ENCODE assay signal across 9 mouse cellular contexts in the genomic region with DNA sequence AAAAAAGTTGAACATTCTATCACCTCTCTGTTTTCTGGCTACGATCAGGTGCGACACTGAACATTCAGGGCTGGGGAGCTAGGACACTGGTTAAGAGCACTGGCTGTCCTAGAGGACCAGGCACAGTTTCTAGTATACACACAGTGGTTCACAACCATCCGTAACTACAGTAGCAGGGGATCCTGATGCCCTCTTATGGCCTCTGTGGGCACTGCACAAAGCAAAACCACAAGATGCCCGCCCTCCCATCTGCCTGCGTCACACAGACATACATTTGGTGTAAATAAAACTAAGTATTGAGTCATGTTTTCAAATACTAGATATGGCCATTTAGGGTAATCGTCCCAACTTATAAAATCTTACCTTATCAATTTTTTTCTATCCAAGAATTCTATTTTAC. TPM values are rescaled to one million over a fixed set of nuclear protein-coding genes. Genes with fewer than 3 reads are reported as not detected.
DNase-seq lines count a peak whose midpoint lies in the region; ATAC-seq lines count a peak whose summit lies in the region.
"Had no signal": no experiment of that assay in that cellular context is flagged by ENCODE, and none has a peak within 500 bp of the region (broad histone marks: within the 10 kb centered on the region; RNA-seq: fewer than 3 reads in every experiment).

No protein-coding gene starts in this region.

- peak; percentile 48 for DNase-seq in thymus, postnatal 14 days
- DNase-seq in thymus, postnatal 0 days (ENCODE audit: low spot score): no peak
- DNase-seq in right cerebral cortex, adult 18-20 months: no peak
- no peak for DNase-seq in forebrain, embryonic 10.5 days (ENCODE audit: extremely low spot score, low spot score)
- DNase-seq in hindbrain, embryonic 14.5 days (ENCODE audit: low spot score): no peak

- 89% methylated on average over 6 of the region's 6 CpGs for WGBS in intestine, embryonic 16.5 days
- WGBS in intestine, embryonic 15.5 days: 88% methylated on average over 6 of the region's 6 CpGs
- WGBS in forebrain, embryonic 10.5 days: 89% methylated on average over 6 of the region's 6 CpGs
- 89% methylated on average over 6 of the region's 6 CpGs for WGBS in hindbrain, embryonic 14.5 days

- no peaks in the 10 kb centered on the region for H3K36me3 ChIP-seq in intestine, embryonic 16.5 days (ENCODE audit: control insufficient read depth, insufficient read depth, low read length)
- no peaks in the 10 kb centered on the region for H3K36me3 ChIP-seq in intestine, embryonic 15.5 days
- peaks cover 7% of the 10 kb centered on the region for H3K36me3 ChIP-seq in forebrain, embryonic 10.5 days (replicated peaks)
- no peaks in the 10 kb centered on the region for H3K36me3 ChIP-seq in hindbrain, embryonic 14.5 days (replicated peaks; ENCODE audit: control insufficient read depth, insufficient read depth)

- no peak overlapping the region for H3K4me3 ChIP-seq in intestine, embryonic 16.5 days (ENCODE audit: low read length)
- H3K4me3 ChIP-seq in intestine, embryonic 15.5 days (replicated peaks): no peak overlapping the region
- H3K4me3 ChIP-seq in forebrain, embryonic 10.5 days: no peak overlapping the region
- no peak overlapping the region for H3K4me3 ChIP-seq in hindbrain, embryonic 14.5 days (replicated peaks; ENCODE audit: low read length)

- H3K27ac ChIP-seq in intestine, embryonic 16.5 days (ENCODE audit: low read length): peak overlapping the region; percentile 47; the same call in 1 of the 2 replicates
- no peak overlapping the region for H3K27ac ChIP-seq in intestine, embryonic 15.5 days
- no peak overlapping the region for H3K27ac ChIP-seq in forebrain, embryonic 10.5 days
- H3K27ac ChIP-seq in hindbrain, embryonic 14.5 days: no peak overlapping the region
- H3K27ac ChIP-seq: macrophage had no signal

- H3K27me3 ChIP-seq in intestine, embryonic 16.5 days (replicated peaks; ENCODE audit: control insufficient read depth, insufficient read depth, low read length): no peaks in the 10 kb centered on the region
- no peaks in the 10 kb centered on the region for H3K27me3 ChIP-seq in intestine, embryonic 15.5 days (replicated peaks)
- H3K27me3 ChIP-seq in forebrain, embryonic 10.5 days (ENCODE audit: poor library complexity, severe bottlenecking): no peaks in the 10 kb centered on the region
- H3K27me3 ChIP-seq in hindbrain, embryonic 14.5 days (ENCODE audit: control insufficient read depth, insufficient read depth, low read length): no peaks in the 10 kb centered on the region

- ATAC-seq in intestine, embryonic 16.5 days: no peak
- no peak for ATAC-seq in intestine, embryonic 15.5 days
- peak; percentile 46 for ATAC-seq in granulocyte monocyte progenitor cell, adult 5-6 weeks (replicated peaks; ENCODE audit: poor library complexity, severe bottlenecking)
- ATAC-seq in hindbrain, embryonic 14.5 days (ENCODE audit: low FRiP score): no peak

- H3K4me2 ChIP-seq in intestine, embryonic 16.5 days (ENCODE audit: low read depth, low read length): no peak overlapping the region
- no peak overlapping the region for H3K4me2 ChIP-seq in intestine, embryonic 15.5 days (replicated peaks)
- no peak overlapping the region for H3K4me2 ChIP-seq in hindbrain, embryonic 14.5 days (replicated peaks)

- no peaks in the 10 kb centered on the region for H3K9me3 ChIP-seq in intestine, embryonic 16.5 days (ENCODE audit: control insufficient read depth, low read length)
- H3K9me3 ChIP-seq in intestine, embryonic 15.5 days: no peaks in the 10 kb centered on the region
- no peaks in the 10 kb centered on the region; the same call in 1 of the 2 replicates for H3K9me3 ChIP-seq in forebrain, embryonic 10.5 days
- no peaks in the 10 kb centered on the region for H3K9me3 ChIP-seq in hindbrain, embryonic 14.5 days (ENCODE audit: control insufficient read depth, low read length)

- peaks cover 32% of the 10 kb centered on the region for H3K4me1 ChIP-seq in intestine, embryonic 16.5 days (ENCODE audit: control insufficient read depth, insufficient read depth, low read length)
- peaks cover 26% of the 10 kb centered on the region for H3K4me1 ChIP-seq in intestine, embryonic 15.5 days (replicated peaks)
- peaks cover 27% of the 10 kb centered on the region for H3K4me1 ChIP-seq in forebrain, embryonic 10.5 days
- peaks cover 3% of the 10 kb centered on the region; the same call in 1 of the 2 replicates for H3K4me1 ChIP-seq in hindbrain, embryonic 14.5 days (replicated peaks; ENCODE audit: control insufficient read depth, insufficient read depth, low read length)

- H3K9ac ChIP-seq in intestine, embryonic 16.5 days (ENCODE audit: low read depth, low read length): no peak overlapping the region
- H3K9ac ChIP-seq in intestine, embryonic 15.5 days: no peak overlapping the region
- H3K9ac ChIP-seq in hindbrain, embryonic 14.5 days: no peak overlapping the region

RNA-seq across cellular contexts. Expression of a gene that starts 5.7 kb away (rescaled TPM):
- 13.2 and 13.9 TPM in 2 replicates for polyA plus RNA-seq in intestine, embryonic 16.5 days (2015; fragmentation: Nextera tagmentation; extraction: Ambion mirVana)
- 12.8 and 12.9 TPM in 2 replicates for polyA plus RNA-seq in intestine, embryonic 15.5 days (2015; fragmentation: Nextera tagmentation; extraction: Ambion mirVana)
- 2.2 and 2.7 TPM in 2 replicates for polyA plus RNA-seq in thymus, postnatal 0 days (2015; fragmentation: Nextera tagmentation; extraction: Ambion mirVana)
- total RNA-seq in granulocyte monocyte progenitor cell, adult 5-6 weeks (2014; fragmentation: Nextera tagmentation): 0.15 and 1.5 TPM in 2 replicates
- total RNA-seq in granulocyte monocyte progenitor cell, adult 5-6 weeks (2017): 0.36 and 0.39 TPM in 2 replicates
- polyA plus RNA-seq in forebrain, embryonic 10.5 days (2016; fragmentation: Nextera tagmentation; extraction: Ambion mirVana): 1.5 and 1.6 TPM in 2 replicates
- 1.1 TPM in 2 replicates for polyA plus RNA-seq in hindbrain, embryonic 14.5 days (2014; fragmentation: Nextera tagmentation; extraction: Ambion mirVana)

RNA-seq across cellular contexts. Expression of a gene that starts 10.0 kb away (rescaled TPM):
- polyA plus RNA-seq in intestine, embryonic 16.5 days (2015; fragmentation: Nextera tagmentation; extraction: Ambion mirVana): 34.7 and 35.4 TPM in 2 replicates
- polyA plus RNA-seq in intestine, embryonic 15.5 days (2015; fragmentation: Nextera tagmentation; extraction: Ambion mirVana): 41.8 and 44.6 TPM in 2 replicates
- polyA plus RNA-seq in thymus, postnatal 0 days (2015; fragmentation: Nextera tagmentation; extraction: Ambion mirVana): 28.2 and 28.7 TPM in 2 replicates
- total RNA-seq in granulocyte monocyte progenitor cell, adult 5-6 weeks (2014; fragmentation: Nextera tagmentation): 0.73 and 1.1 TPM in 2 replicates
- total RNA-seq in granulocyte monocyte progenitor cell, adult 5-6 weeks (2017): 1.0 and 2.4 TPM in 2 replicates
- polyA plus RNA-seq in forebrain, embryonic 10.5 days (2016; fragmentation: Nextera tagmentation; extraction: Ambion mirVana): 19.1 and 20.7 TPM in 2 replicates
- polyA plus RNA-seq in hindbrain, embryonic 14.5 days (2014; fragmentation: Nextera tagmentation; extraction: Ambion mirVana): 13.5 and 19.2 TPM in 2 replicates

RNA-seq across cellular contexts. Expression of a gene that starts 45.0 kb away (rescaled TPM):
- polyA plus RNA-seq in intestine, embryonic 16.5 days (2015; fragmentation: Nextera tagmentation; extraction: Ambion mirVana): 132 and 141 TPM in 2 replicates
- polyA plus RNA-seq in intestine, embryonic 15.5 days (2015; fragmentation: Nextera tagmentation; extraction: Ambion mirVana): 172 and 202 TPM in 2 replicates
- polyA plus RNA-seq in thymus, postnatal 0 days (2015; fragmentation: Nextera tagmentation; extraction: Ambion mirVana): 173 and 202 TPM in 2 replicates
- 215 and 267 TPM in 2 replicates for total RNA-seq in granulocyte monocyte progenitor cell, adult 5-6 weeks (2014; fragmentation: Nextera tagmentation)
- total RNA-seq in granulocyte monocyte progenitor cell, adult 5-6 weeks (2017): 304 and 361 TPM in 2 replicates
- polyA plus RNA-seq in forebrain, embryonic 10.5 days (2016; fragmentation: Nextera tagmentation; extraction: Ambion mirVana): 251 and 256 TPM in 2 replicates
- polyA plus RNA-seq in hindbrain, embryonic 14.5 days (2014; fragmentation: Nextera tagmentation; extraction: Ambion mirVana): 127 and 139 TPM in 2 replicates

RNA-seq across cellular contexts. Expression of a gene that starts 53.8 kb away (rescaled TPM):
- 26.1 and 28.5 TPM in 2 replicates for polyA plus RNA-seq in intestine, embryonic 16.5 days (2015; fragmentation: Nextera tagmentation; extraction: Ambion mirVana)
- polyA plus RNA-seq in intestine, embryonic 15.5 days (2015; fragmentation: Nextera tagmentation; extraction: Ambion mirVana): 29.5 and 32.1 TPM in 2 replicates
- 26.5 and 28.8 TPM in 2 replicates for polyA plus RNA-seq in thymus, postnatal 0 days (2015; fragmentation: Nextera tagmentation; extraction: Ambion mirVana)
- 5.9 and 6.3 TPM in 2 replicates for total RNA-seq in granulocyte monocyte progenitor cell, adult 5-6 weeks (2014; fragmentation: Nextera tagmentation)
- 2.9 and 3.6 TPM in 2 replicates for total RNA-seq in granulocyte monocyte progenitor cell, adult 5-6 weeks (2017)
- 43.7 and 45.5 TPM in 2 replicates for polyA plus RNA-seq in forebrain, embryonic 10.5 days (2016; fragmentation: Nextera tagmentation; extraction: Ambion mirVana)
- polyA plus RNA-seq in hindbrain, embryonic 14.5 days (2014; fragmentation: Nextera tagmentation; extraction: Ambion mirVana): 24.2 and 25.2 TPM in 2 replicates
